Mouse (Mus musculus): ENCODE results near the gene Uhrf1bp1.
A peak's percentile ranks its signal among the peaks of the same experiment; 100 is the strongest.
"Not testable (repeated sequence)": the region's sequence is repeated elsewhere in the genome, so short reads cannot be mapped to it uniquely, and the experiment has no call there.

Uhrf1bp1 gene

GRCm38 (mm10) chr17:27837850-27838249 lies 18.4 kb upstream of the Uhrf1bp1 start, which contains the start of gene Snrpc:
Snrpc (plus strand) TSS chr17:27838150.
- not testable (repeated sequence) for ATAC-seq (ENCODE audit: insufficient number of reproducible peaks, low FRiP score, low TSS enrichment)

DNA sequence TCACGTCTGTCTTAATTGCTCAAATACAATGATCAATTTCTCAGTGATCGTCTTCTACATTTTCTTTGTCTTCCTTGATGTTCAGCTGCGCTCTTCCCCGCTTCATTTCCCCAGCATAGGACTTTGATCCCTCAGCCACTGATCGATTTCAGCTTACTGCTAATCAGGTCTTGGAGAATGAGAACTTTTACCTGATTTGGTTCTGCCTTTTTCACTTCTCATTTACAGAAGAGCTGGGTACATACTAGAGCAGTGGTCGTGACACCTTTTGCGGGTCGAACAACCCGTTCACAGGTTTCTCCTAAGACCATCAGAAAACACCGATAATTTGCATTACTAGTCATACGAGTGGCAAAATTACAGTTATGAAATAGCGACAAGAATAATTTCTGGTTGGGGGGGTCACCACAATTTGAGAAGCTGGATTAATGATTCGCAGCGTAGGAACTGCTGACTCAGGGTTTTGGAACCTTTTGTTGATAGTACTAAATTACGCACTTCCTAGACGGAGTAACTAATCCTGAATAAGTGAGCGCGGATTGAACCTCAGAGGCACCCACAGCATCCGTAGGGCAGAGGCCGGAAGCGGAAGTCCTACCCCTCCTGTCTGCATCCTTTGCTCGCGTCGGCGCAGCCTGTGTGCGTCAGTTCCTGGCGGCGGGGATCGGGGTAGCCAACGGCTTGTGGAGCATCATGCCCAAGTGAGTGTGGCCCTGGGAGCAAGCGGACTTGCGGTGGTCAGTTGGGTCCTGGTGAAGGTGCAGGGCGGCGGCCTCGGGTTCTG lies 16.6 kb upstream of the Uhrf1bp1 start:
- peak; percentile 94 for ATAC-seq (ENCODE audit: insufficient number of reproducible peaks, low FRiP score, low TSS enrichment)

- no peak for ATAC-seq (ENCODE audit: insufficient number of reproducible peaks, low FRiP score, low TSS enrichment)
Observed at GRCm38 (mm10) chr17:27848351-27848750, 7.9 kb upstream of the Uhrf1bp1 start.

- no peak for ATAC-seq (ENCODE audit: insufficient number of reproducible peaks, low FRiP score, low TSS enrichment)
Observed at GRCm38 (mm10) chr17:27851076-27851475, 5.2 kb upstream of the Uhrf1bp1 start.

GRCm38 (mm10) chr17:27856798-27857648 lies 782 bp downstream of the Uhrf1bp1 start:
- ATAC-seq (ENCODE audit: insufficient number of reproducible peaks, low FRiP score, low TSS enrichment), result peak; percentile 66; the same call in 1 of the 2 replicates

DNA sequence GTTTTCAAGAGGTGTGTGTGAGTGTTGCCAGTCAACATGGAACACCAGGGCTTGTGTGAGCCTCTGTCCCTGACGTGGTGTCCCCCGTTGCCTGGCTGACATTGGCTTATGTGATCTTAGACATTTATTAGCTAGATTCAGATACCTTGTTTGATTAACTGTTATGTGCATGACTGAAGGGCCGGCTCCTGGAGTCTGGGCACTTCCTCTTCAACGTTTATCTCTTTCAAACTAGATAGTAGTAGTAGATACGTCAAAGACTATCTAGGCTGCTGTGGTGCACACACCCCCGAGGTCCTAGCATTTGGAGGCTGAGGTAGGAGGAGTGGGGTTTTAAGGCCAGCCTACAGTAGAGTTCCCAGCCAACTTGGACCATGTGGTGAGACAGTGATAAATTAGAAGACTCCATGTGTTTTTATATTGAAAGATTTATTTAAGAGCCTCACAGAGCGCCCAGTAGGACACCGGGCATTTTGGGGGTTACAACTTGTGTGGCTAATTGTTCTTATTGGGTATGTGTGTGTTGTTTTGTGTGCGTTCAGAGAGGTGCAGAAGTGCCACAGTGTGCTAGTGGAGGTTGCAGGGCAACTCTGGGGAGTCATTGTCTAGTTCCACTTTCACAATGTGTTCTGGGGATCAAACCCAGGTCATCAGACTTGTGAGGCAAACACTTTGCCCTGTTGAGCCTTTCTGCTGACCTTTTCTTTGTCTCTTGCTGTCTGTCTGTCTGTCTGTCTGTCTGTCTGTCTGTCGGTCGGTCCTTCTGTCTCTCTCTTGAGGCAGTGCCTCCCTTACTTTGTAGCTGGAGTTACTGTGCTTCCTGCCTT lies 1.6 kb downstream of the Uhrf1bp1 start:
- ATAC-seq (ENCODE audit: insufficient number of reproducible peaks, low FRiP score, low TSS enrichment), result no peak

DNA sequence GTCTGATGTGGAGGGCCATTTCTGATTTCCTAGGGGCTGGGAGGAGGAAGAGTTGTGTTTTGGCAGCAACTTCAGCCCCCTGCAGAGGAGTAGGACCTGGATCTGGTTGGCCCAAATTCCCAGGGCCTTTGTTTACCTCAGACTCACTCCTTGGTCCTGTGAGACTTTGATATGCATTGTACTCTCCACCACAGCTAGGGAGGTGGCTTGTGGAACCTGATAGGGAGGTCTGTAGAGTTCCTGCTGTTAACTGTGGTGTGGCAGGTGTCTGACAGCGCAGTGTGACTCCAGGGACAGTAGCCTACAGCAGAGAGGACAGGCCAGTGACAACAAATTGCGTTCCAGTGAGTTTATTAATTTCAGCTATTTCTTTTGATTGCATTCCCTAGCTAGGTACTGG lies 2.9 kb downstream of the Uhrf1bp1 start:
- ATAC-seq (ENCODE audit: insufficient number of reproducible peaks, low FRiP score, low TSS enrichment), result no peak

DNA sequence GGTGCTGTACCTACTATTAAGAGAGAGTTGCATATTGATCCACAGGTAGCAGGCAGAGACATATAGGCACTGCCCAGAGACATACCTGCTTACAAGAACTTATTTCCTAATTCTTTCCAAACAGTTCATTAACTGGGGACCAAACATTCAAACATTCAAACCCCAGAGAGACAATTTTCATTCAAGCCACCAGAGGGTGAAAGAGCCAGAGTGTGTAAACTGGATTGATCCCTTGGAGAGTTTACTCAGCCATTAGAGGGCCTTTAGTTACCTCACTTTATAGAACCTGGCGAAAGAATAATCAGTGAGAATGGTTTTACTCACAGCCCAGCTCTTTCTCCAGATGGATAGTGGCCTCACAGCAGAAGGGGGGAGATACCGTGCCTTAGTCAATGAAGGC lies 9.2 kb downstream of the Uhrf1bp1 start:
- ATAC-seq (ENCODE audit: insufficient number of reproducible peaks, low FRiP score, low TSS enrichment), result no peak

GRCm38 (mm10) chr17:27866737-27867136 lies 10.5 kb downstream of the Uhrf1bp1 start:
- ATAC-seq (ENCODE audit: insufficient number of reproducible peaks, low FRiP score, low TSS enrichment), result no peak

GRCm38 (mm10) chr17:27871851-27872250 lies 15.6 kb downstream of the Uhrf1bp1 start:
- peak; percentile 88; the same call in 1 of the 2 replicates for ATAC-seq (ENCODE audit: insufficient number of reproducible peaks, low FRiP score, low TSS enrichment)

DNA sequence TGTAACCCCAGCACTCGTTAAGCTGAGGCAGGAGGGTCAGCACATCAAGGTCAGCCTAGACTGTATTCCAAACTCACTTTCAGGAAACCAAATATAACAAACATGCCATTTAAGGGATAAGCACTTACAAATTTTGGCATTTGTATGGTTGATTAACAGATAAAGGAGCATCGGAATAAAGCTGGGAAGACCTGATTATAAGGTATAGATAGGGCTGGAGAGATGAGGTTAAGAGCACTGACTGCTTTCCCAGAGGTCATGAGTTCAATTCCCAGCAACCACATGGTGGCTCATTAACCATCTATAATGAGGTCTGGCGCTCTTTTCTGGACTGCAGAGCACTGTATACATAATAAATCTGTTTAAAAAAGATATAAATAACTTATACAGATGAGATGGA lies 17.3 kb downstream of the Uhrf1bp1 start:
- ATAC-seq (ENCODE audit: insufficient number of reproducible peaks, low FRiP score, low TSS enrichment), result no peak

DNA sequence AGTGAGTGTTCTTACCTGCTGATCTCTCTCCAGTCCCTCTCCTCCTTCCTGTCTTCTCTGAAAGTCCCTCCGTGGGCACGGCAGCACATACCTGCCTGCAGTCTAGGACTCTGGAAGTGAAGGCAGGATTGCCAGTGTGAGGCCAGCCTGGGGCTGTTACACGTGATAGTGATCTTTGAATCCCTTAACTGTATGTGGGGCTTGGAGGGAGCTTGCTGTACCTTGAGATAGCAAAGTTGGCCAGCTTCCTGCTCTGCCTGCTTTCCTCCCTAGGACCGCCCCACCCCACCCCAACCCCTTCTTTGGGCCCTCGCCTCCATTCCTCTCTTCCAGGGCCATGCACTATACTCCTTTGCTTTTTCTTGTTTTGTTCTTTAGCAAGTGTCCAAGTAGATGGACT lies 18.3 kb downstream of the Uhrf1bp1 start:
- no peak for ATAC-seq (ENCODE audit: insufficient number of reproducible peaks, low FRiP score, low TSS enrichment)

DNA sequence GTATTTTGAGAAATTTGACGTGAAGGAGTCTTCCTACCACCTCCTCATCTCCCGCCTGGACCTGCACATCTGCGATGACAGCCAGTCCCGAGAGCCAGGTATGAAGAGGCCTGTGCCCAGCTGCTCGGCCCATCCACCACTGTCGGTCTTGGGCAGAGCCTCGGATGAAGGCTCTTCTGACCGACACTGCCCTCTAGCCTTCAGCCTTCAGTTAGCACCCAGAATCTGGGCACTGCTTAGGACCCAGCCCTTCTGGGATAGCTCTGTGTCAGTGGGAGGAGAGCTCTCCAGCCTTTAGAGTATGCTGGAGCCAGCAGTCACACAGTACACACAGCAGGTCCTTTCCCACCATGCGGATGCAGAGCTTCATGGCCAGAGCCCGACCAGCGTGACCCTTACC lies 25.3 kb downstream of the Uhrf1bp1 start:
- no peak for ATAC-seq (ENCODE audit: insufficient number of reproducible peaks, low FRiP score, low TSS enrichment)

GRCm38 (mm10) chr17:27883129-27883528 lies 26.9 kb downstream of the Uhrf1bp1 start:
- ATAC-seq (ENCODE audit: insufficient number of reproducible peaks, low FRiP score, low TSS enrichment), result no peak

DNA sequence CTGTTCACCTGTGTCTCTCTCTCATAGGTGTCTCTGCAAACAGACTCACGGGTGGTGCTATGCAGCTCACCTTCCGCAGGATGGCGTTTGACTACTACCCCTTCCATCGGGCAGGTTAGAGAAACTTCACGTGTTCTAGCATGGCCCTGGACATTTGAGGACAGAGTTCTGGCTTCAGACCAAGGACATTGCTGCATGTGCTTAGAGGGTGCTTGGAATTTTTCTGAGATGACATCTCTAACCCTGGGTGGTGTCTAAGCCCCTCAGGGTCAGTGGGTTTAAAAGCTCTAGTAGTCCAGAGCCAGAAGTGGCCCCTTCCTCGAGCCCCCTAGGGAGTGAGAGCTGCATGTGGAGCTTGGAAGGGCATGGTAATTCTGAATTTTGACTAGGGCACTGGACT lies 27.8 kb downstream of the Uhrf1bp1 start:
- no peak for ATAC-seq (ENCODE audit: insufficient number of reproducible peaks, low FRiP score, low TSS enrichment)

GRCm38 (mm10) chr17:27886499-27887210 lies 30.4 kb downstream of the Uhrf1bp1 start:
- ATAC-seq (ENCODE audit: insufficient number of reproducible peaks, low FRiP score, low TSS enrichment), result no peak

DNA sequence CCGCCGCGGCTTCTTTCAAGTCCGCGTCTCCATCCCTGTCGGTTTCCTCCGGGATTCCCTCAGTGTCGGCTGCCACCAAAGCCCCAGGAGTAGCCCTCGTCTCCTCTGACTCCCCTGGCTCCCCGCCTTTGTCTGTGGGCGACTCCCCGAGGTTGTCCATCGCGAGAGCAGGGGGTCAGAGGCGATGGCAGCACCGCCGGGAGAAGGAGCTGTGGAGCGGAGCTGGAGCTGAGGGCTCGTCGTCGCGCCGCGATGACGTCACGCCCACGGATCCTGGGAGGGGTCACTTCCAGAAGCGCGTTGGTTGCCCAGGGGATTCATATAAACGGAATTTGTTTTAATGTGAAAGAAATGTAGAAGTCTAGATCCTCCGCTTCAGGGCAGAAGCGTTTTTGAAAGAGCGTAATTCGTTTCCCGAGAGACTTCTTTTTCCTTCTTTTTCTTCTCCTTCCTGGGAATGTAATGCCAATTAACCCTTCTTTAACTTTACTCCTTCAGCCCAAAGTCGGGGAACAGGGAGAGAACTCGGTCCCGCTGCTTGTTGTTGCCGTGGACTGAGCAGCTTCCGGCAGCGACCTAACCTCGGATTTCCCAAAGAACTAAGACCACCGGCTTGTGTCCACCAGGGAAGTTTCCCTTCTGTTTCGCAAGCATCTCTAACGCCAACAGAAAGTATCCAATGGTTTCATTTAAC lies 51.4 kb downstream of the Uhrf1bp1 start:
- ATAC-seq (ENCODE audit: insufficient number of reproducible peaks, low FRiP score, low TSS enrichment), result peak; percentile 37; the same call in 1 of the 2 replicates

DNA sequence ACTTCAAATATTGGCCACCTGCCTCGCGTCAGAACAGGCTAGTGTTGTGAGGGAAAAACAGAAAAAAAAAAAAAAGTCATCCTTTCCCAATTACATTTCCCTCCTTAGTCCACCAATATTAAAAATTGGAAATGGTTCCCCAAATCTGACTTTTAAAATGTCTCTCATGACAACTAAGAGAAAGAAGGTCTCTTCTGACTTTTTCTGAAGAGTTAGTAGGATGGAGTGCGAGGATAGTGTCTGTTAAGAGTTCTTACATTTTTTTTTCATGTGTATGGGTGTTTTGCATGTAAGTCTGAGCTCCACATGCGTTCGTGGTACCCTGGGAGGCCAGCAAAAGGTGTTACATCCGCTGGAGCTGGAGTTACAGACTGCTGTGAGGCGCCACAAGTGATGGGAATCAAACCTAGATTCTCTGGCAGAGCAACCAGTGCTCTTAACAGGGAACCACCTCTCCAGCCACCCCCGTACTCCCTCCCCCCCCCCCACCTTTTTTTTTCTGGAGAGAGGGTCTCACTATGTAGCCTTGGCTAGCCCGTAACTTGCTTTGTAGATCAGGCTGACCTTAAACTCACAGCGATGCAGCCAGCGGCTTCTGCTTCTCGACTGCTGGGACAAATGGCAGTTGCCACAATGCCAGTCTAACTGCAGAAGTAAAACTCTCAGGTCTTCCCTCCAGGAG lies 52.1 kb downstream of the Uhrf1bp1 start:
- ATAC-seq (ENCODE audit: insufficient number of reproducible peaks, low FRiP score, low TSS enrichment), result no peak

Measured in cerebellum, adult (tissue).